Mouse (Mus musculus): ENCODE results near the gene Ntng2. TPM values are rescaled to one million over a fixed set of nuclear protein-coding genes. Genes with fewer than 3 reads are reported as not detected.

Gene Ntng2
- total RNA-seq, 2 experiments from 2014 or later = 1.7 to 1.8 TPM

DNA sequence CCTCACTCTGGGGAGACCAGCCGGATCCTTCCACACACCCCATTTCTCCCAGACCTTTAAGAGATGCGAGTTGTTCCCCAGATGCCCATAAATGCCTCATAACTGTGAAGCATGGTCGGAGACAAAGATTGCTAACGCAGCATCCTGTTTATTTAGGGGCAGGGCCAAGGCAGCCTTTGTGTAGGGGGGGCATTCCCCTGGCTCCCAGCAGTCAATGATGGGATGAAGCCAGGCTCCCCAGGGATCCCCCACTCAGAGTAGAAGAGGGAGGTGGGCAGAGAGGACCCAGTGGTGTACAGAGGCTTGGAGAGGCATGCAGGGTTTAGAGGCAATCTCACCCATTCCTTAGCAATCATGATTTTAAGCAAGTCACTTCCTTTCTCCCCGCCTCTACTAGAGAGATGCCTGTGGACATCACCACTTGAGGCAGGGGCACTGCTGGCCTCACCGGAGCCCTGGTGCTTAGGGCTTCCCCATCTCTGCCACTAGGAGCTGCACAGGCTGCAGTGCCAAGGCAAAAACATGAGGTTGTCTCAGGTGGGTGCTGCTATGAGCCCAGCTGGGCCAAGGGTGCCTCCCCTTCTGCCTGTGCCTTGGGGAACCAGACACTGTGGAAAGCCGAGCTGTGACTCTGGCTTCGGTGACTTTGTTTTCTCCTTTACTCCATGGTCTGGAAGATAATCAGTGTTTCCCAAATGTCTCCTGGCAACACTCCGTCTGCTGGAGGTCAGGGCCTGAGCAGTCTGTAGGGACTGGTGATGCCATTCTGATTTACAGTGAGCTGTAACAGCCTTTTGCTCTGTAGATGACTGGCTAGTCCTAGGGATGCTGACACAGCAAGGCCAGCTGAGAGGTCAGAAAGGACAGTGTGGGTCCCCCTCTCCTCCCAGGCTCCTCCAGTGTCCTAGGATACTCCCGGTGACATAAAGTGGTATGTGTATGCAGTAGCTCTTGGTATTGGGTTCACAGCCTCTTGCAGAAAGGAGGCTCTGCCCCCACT lies 61.3 kb downstream of the Ntng2 start:
- DNase-seq = no peak

GRCm38 (mm10) chr2:29190392-29190791 lies 62.4 kb downstream of the Ntng2 start:
- DNase-seq = peak; percentile 68

DNA sequence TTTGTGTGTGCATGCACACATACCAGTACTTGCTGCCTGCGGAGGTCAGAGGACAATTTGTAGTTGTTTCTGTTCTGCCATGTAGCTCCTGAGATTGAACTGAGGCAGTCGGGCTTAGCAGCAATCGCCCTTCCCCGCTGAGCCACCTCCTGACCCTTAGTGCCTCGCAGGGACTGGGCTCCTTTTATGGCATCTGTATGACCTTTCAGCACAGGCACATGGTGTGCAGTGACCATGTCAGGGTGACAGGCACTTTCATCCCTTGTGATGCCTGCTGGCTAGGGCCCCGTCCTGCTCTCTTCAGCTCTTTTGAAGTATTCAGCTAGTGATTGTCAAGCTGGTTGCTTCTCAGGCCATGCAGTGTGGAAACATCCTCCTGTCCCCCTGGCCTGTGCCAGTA lies 66.6 kb downstream of the Ntng2 start:
- DNase-seq = no peak

- no peak for DNase-seq
Measured at GRCm38 (mm10) chr2:29183266-29183924, 69.4 kb downstream of the Ntng2 start.

GRCm38 (mm10) chr2:29181111-29181510 lies 71.7 kb downstream of the Ntng2 start:
- no peak for DNase-seq

DNA sequence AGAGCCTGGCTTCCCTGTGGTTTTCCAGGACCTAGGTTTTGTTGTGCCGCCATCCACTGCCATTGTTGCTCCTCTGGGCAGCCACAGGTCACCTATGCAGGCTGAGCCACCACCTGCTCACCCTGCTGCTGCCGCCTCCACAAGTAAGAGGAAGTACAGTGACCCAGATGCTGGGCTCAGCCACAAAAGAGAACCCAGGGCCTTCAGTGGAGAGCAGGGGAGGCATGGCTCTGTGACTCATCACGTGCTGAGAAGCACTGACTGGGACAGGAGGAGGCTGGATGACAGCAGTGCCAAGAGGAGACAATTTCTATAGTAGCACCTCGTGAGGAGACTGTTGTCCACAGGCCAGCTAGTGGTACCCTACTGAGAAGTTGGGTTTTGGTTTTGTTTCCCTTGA lies 73.0 kb downstream of the Ntng2 start:
- no peak for DNase-seq

DNA sequence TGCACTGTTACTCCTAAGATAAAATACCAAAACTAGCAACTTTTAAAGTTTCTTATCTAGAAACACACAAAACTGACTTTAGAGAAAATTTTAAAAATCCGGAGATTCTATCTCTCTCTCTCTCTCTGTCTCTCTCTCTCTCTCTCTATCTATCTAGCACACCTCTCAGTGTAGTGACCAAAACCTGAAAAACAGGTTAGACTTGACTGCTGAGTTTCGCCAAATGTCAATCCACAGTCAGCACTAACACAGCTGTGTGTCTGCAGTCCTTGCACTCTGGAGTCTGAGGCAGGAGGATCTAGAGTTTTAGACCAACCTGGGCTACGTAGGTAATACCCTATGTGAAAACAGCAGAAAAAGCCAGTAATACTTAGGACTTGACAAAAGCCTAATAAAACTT lies 77.9 kb downstream of the Ntng2 start:
- DNase-seq = no peak

GRCm38 (mm10) chr2:29168067-29168466 lies 84.7 kb downstream of the Ntng2 start:
- no peak for DNase-seq

DNA sequence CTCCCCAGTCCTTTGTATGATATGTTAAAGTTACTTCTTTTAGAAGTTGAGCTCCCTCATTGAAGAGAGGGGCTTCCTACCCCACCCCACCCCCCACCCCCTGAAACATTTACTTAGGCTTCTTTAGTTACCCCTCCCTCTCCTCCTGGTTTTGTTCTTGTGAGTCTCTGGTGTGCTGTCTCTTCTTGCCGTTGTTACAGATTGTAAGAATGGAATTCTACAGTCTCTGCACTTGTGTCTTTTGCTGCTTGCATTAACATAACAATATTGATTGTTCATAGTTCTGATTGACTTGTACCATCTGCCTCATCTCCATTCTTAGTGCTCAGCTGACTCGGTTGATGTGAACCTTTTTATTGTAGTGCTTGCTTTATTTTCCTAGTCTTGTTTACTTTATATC lies 100.9 kb downstream of the Ntng2 start:
- DNase-seq = no peak

Other genes starting within 250 kb of the Ntng2 start
- gene Cfap77, start 197.9 kb downstream of the Ntng2 start, total RNA-seq (2021) = under 1 TPM in 1 of 2 experiments, not detected in 1; 0.27 TPM
- gene Ttf1, start 192.7 kb downstream of the Ntng2 start, total RNA-seq (2021) = 1 to 10 TPM; 6.1 to 6.3 TPM
- 10 to 100 TPM; 37.5 to 39.8 TPM for gene Setx, start 128.8 kb downstream of the Ntng2 start, total RNA-seq (2021)
- 10 to 100 TPM; 23.6 to 25.3 TPM for gene Med27, start 93.8 kb upstream of the Ntng2 start, total RNA-seq (2021)